Mouse (Mus musculus) hindbrain, embryonic 16.5 days (tissue): ENCODE data around the gene Olfr1261. TPM values are rescaled to one million over a fixed set of nuclear protein-coding genes. Genes with fewer than 3 reads are reported as not detected.

Experiments used
- polyA plus RNA-seq: library from polyadenylated mRNA; unstranded; fragments of >200 nt; fragmentation: Nextera tagmentation; extraction: Ambion mirVana; gene quantifications from 2 replicates; pipeline ENCODE4 v1.2.1, GENCODE M21; 2015

Gene Olfr1261
- polyA plus RNA-seq, 1 experiment from 2014 or later = not detected

Other genes starting within 250 kb of the Olfr1261 start
- gene Olfr1253, start 234.1 kb upstream of the Olfr1261 start, polyA plus RNA-seq = not detected in 2 replicates
- gene Olfr1254, start 197.6 kb upstream of the Olfr1261 start, polyA plus RNA-seq = not detected in 2 replicates
- not detected in 2 replicates for gene Olfr1255, start 179.2 kb upstream of the Olfr1261 start, polyA plus RNA-seq
- gene Olfr1256, start 149.7 kb upstream of the Olfr1261 start, polyA plus RNA-seq = not detected in 2 replicates
- gene Olfr48, start 143.0 kb upstream of the Olfr1261 start, polyA plus RNA-seq = 0.13 and 0.29 TPM in 2 replicates
- gene Olfr1257, start 112.8 kb upstream of the Olfr1261 start, polyA plus RNA-seq = not detected in 2 replicates
- gene Olfr1258, start 63.9 kb upstream of the Olfr1261 start, polyA plus RNA-seq = not detected in 2 replicates
- gene Olfr1259, start 42.6 kb upstream of the Olfr1261 start, polyA plus RNA-seq = not detected in 2 replicates
- not detected in 2 replicates for gene Olfr1260, start 16.9 kb upstream of the Olfr1261 start, polyA plus RNA-seq
- gene Olfr1262, start 8.9 kb downstream of the Olfr1261 start, polyA plus RNA-seq = not detected in 2 replicates
- not detected in 2 replicates for gene Olfr1263, start 20.9 kb downstream of the Olfr1261 start, polyA plus RNA-seq
- gene Olfr1264, start 34.4 kb downstream of the Olfr1261 start, polyA plus RNA-seq = not detected in 2 replicates
- gene Olfr1265, start 44.1 kb downstream of the Olfr1261 start, polyA plus RNA-seq = not detected in 2 replicates
- gene Olfr140, start 72.4 kb downstream of the Olfr1261 start, polyA plus RNA-seq = not detected in 2 replicates
- not detected in 2 replicates for gene Olfr1269, start 130.2 kb downstream of the Olfr1261 start, polyA plus RNA-seq
- not detected in 2 replicates for gene Olfr32, start 151.1 kb downstream of the Olfr1261 start, polyA plus RNA-seq
- gene Olfr1270, start 161.9 kb downstream of the Olfr1261 start, polyA plus RNA-seq = not detected in 2 replicates
- gene Olfr1506, start 233.3 kb downstream of the Olfr1261 start, polyA plus RNA-seq = not detected in 2 replicates